Mouse (Mus musculus): ENCODE measurements around the gene Olfr996.
"Not testable (repeated sequence)": the region's sequence is repeated elsewhere in the genome, so short reads cannot be mapped to it uniquely, and the experiment has no call there.

Olfr996 gene

DNA sequence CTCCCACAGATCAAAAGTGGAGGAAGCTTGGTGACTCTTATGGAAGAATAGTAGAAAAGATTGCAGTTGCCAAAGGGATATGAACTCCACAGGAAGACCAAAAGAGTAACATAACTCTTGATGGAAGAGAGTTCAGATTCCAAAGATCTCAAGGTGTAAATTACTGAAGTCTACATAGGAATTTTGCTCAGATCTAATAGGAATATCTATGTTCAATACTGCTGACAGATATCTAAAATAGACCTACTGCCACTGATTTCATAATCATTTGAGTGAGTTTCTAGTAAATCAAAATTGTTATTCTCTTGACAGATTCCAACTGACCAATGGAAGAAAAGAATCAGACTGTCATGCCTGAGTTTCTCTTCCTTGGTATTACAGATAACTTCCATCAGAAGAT, at the start of gene Olfr996:
Olfr996 (plus strand) TSS at position 301 of the 400 bp plus-strand sequence.
- in situ Hi-C loops (cut with MboI) = no loop called here

DNA sequence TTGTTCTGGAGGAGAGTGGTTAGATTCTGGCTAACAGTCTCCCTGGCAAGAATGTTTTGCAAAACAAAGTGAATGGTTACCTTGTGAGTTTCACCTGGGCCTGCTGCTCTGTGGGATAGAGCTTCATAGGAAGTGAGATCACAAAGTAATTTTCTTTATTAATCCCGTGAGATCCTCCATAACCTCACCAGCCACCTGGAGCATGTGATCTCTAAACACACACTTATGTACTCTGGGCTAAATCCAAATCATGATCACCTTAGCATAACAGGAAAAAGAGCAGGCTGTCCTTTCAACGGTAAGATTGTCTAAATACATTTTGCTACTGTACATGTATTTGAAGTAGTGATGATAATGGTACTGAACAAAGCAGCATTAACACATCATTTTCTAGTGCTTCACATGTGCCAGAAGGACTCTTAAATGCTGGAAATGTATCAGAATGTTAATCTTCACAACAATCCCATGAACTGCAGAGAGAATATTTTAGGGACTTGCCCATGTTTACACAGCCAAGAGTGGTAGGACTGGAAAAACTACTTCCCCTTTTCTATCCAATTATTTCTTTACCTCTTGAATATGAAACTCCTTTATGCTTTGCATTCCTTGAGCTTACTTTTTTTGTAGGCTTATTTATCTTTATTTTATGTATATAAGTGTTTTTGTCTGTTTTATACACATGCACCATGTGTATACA, 46.8 kb upstream of the Olfr996 start:
- in situ Hi-C loops (cut with MboI) = no loop called here

DNA sequence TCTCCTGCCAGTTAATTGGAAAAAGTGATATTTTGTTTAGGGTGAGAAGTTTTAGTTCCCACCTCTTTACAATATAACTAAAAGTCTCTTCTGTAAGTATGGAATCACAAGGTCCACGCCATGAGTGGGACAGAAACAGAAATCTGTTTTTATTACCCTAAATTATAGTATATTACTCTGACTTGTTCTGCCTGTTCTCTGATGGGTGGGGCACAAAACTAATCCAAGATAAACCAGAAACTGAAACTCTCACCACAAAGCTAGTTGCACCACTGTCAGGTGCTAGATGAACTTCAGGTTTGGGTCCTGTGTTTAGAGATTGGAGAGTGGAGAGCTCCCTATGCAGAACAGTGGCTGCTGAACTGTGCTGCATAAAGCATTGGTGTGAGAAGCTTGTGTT, 45.1 kb upstream of the Olfr996 start:
- in situ Hi-C loops (cut with MboI) = no loop called here

DNA sequence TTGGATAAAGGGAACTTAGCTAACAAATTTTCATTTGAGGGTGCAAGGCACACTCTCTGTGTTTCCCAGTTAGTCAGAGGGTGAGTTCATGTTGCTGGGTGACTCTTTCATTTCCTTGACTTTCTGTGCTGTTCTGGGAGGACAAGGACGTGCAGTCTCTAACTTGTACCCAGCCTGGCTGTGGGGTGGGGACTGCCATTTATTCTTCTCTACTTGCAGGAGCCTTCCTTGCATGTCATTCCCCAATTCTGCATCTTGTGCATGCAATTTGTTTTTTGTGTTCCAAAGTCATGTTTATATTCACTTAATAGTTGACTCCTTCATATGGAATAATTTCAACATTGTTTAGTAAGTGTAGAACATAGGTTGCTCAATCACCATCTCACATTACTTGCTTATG, 24.2 kb upstream of the Olfr996 start:
- in situ Hi-C loops (cut with MboI) = no loop called here

DNA sequence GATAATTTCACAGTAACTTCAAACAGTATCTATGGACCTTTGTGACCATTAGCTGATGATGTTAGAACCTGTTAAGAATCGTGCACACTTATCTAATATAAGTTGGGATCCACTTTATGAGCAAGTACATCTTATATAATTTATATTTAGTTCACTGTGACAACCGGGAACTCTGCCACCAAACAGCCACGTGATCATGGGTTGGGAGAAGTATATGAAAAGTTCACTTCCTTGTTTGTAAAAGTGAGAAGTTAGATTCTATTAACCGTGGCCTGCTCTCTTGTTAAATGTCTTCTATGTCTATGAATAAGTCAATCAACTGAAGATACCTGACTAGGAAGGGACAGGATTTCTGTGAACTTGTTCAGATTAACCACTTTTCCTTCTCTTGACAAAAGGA, 18.8 kb upstream of the Olfr996 start:
- in situ Hi-C loops (cut with MboI) = no loop called here

DNA sequence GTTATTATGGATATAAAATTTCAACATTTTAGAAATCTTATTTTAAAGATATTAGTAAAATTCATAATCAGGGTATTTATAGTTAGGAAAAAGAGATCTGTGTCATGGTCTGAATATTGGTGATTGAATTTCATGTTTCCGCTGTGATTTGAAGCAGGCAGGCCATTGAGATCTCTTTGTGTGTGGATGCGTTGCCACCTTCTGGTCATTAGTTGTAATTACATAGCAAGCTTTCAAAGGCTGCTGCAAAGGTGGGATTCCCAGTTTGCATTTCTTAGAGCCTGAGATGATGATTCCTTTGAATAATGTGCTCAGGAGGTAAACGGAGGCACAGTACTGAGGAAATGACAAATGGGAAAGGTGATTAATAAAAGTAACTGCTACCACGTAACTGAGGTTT, 17.8 kb upstream of the Olfr996 start:
- in situ Hi-C loops (cut with MboI) = no loop called here

DNA sequence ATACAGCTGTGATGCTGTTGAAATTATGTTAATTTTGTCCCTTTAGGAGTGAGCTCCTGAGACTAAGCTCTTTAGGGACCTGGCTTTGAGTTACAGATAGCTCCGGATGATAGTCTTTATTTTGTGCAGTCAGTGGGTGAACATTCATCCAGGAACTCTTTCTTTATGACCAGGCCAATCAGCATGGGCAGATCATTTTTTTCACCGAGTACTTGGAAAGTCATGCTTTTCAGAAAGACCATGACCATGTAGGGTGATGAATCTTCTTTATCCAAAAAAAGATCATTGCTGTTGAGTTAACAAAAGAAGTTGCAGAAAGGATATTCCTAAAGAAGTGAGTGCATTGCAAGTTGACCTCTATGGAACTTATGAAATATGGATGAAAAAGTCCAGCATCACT, 9.6 kb downstream of the Olfr996 start, which contains the start of gene Olfr998:
Olfr998 (plus strand) TSS at position 301 of the 400 bp plus-strand sequence.
- in situ Hi-C loops (cut with MboI) = not testable (repeated sequence)

DNA sequence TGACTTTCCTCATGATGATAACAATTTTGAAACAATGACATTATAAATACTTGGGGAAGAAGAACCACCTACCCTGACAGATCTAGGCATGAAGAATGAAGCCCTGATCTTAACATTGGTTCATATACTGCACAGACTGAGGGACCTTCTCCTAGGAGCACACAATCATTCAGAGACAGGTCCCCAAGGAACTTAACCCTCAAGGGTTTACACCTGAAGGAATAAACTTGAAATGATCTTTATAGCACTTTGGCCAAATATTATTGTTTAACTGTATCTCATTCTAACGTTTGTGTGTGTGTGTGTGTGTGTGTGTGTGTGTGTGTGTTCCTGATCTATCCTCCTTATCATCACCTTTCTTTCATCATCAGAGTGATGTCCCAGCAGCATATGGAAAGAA, 32.8 kb downstream of the Olfr996 start, which contains the start of gene Olfr1000:
Olfr1000 (minus strand) TSS at position 101 of the 400 bp plus-strand sequence.
- in situ Hi-C loops (cut with MboI) = no loop called here

All from mature B cell (primary cell).